In the genomic region with DNA sequence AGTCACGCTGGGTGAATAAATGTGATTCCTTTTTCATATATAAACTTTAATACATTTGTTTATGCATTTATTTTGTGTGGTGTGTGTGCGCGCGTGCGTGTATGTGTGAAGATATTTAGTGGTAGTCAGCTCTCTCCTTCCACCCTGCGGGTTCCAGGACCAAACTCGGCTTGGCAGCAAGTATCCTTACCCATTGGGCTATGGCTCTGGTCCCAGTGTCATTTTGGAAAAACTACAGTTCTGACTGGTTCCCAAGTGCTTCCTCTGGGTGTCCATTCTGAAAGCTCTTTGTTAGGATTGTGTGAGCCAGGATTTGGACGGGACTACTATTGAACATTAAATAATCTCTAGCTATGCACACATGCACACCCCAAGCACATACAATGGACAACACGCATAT, we compare ENCODE assay signal across 13 mouse cellular contexts.
"Had no signal": no experiment of that assay in that cellular context is flagged by ENCODE, and none has a peak within 500 bp of the region (broad histone marks: within the 10 kb centered on the region; RNA-seq: fewer than 3 reads in every experiment).

No protein-coding gene starts in this region.

- DNase-seq: lung, adult 18-20 months; lung, embryonic 14.5 days; lung, postnatal 10 days; lung, postnatal 4 days; midbrain, embryonic 14.5 days; retina, postnatal 1 day; right cerebral cortex, adult 18-20 months; right cerebral cortex, postnatal 25 days; right cerebral cortex, postnatal 4 days; spleen, adult 18-20 months; thymus, adult 18-20 months; thymus, postnatal 14 days; thymus, postnatal 36 days had no signal
